Mouse (Mus musculus) NIH3T3 (cell line): ENCODE data around the gene Carmil1.
A peak's percentile ranks its signal among the peaks of the same experiment; 100 is the strongest.

Experiments used
- DNase-seq: peaks from one replicate; pipeline ENCODE4 v3.0.0-alpha.2; 2012; ENCODE audit warnings: low read depth

Carmil1 gene

GRCm38 (mm10) chr13:24040221-24040620 is 240.4 kb downstream of the Carmil1 start:
- DNase-seq = no peak

GRCm38 (mm10) chr13:24037502-24037901 is 243.1 kb downstream of the Carmil1 start:
- DNase-seq = no peak

DNA sequence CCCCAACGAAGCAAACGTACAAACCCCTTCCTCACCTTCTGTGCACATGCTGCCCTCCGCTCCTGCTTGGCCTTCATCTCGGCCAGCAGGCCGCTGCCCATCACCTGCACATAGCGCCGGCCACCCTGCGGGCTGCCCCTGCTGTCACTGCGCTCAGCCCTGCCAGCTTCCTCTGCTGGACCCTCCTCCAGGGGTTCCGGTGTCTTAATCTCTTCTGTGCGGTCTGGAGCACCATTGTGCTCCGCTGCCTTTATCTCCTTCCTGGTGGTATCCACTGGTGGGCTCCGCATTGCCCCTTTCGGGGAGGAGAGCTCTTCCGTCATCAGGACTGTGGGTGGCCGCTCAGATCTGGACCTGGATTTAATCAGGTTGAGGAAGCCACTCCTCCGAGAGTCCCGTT is 244.4 kb downstream of the Carmil1 start:
- no peak for DNase-seq

- DNase-seq = peak; percentile 59
Observed at GRCm38 (mm10) chr13:24027191-24028170, 253.1 kb downstream of the Carmil1 start.

DNA sequence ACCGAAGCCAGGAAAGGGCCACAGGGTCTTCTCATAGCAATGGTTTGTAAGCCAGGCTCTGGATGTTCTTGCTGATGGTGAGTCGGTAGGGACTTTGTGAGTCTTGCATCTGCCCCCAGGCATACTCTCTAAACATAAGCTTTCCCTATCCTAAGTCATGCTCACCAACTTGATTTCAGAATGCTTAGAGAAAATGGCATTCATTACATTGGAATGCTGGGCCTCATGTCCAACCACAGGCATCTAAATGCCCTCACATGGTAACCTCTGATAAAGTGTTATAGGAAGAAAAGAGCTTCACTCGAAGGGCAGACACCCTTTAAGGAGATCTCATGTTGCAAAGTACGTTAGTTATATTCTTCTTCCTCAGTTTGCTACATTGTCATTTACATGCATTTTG is 262.1 kb downstream of the Carmil1 start:
- DNase-seq = peak; percentile 68

GRCm38 (mm10) chr13:24005528-24005927 is 275.1 kb downstream of the Carmil1 start:
- DNase-seq = no peak

- no peak for DNase-seq
Observed at GRCm38 (mm10) chr13:24001797-24002196, 278.8 kb downstream of the Carmil1 start.

DNA sequence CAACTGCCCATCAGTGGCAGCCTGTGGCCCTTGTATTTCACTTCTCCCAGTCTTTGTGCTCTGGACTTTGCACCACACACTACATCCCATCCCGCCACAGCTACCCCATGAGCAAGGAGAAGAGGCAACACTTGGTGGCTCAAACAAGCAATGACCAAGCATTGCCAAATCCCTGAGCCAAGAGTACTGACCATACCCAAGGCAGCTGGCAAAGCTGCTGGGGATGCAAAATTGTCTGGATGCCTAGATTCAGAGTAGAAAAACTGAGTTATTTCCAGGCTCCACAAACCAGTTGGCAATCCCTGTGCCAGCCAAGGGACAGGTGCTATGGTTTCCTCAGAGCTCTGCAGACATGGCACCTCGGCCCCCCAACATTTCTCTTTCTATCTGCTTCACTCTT is 279.5 kb downstream of the Carmil1 start:
- no peak for DNase-seq

DNA sequence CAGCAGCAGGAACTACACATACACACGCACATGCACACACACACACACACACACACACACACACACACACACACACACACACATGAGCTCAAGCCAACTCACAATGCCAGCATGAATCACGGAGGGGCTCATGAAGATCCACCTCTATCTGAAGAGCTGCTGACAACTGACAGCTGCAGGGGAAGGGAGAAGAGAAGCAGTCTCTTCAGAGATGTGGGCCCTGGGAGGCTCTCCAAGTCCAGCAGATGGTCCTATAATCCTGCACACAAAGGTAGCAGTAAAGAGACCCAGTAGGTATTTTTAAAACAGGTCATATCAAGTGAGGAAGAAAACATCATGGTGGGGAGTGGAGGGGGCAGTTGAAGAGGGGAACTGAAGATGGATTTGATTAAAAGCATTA is 281.8 kb downstream of the Carmil1 start:
- no peak for DNase-seq

DNA sequence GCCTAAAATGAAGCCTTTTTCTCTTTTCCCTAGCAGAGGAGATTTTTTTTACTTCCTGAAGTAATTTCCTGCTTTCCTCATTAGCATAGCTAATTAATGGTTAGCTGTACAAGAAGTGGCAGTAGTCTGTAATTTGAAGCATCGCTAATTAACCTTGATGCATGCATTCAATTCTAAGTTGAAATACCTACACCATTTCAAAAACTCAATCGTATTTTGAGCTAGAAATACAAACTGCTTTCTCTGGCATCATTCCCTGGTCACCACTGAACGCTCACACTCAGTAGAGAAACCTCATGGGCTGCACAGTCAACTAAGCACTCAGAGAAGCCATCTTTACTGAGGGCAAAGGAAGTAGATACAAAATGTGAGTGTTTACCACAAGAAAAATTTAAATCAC is 285.8 kb downstream of the Carmil1 start:
- no peak for DNase-seq

DNA sequence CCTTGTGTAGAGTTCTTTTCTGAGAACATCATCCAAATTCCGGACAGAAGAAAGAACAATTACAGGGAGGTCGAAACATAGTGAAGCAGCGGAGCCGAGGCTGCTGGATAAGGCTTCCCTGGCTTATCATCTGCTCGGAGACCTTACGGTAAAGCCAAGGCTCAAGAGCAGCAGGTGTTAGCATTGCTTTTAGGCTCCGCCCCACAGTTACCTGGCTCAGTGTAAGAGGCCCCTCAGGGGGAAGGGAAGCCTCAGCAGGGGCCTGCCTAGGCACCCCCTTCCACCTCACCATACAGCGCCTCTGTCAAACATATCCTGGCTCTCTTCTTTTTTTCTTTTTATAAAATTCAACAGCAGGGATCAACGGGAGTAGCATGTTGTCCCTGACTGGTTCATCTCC is 286.6 kb downstream of the Carmil1 start:
- DNase-seq = no peak

GRCm38 (mm10) chr13:23990928-23991327 is 289.7 kb downstream of the Carmil1 start, which contains the start of gene Scgn:
Scgn (minus strand) TSS chr13:23991214.
- peak; percentile 83 for DNase-seq

GRCm38 (mm10) chr13:23990451-23990850 is 290.1 kb downstream of the Carmil1 start:
- DNase-seq = no peak

- no peak for DNase-seq
Observed at GRCm38 (mm10) chr13:23985130-23985529, 295.5 kb downstream of the Carmil1 start.

DNA sequence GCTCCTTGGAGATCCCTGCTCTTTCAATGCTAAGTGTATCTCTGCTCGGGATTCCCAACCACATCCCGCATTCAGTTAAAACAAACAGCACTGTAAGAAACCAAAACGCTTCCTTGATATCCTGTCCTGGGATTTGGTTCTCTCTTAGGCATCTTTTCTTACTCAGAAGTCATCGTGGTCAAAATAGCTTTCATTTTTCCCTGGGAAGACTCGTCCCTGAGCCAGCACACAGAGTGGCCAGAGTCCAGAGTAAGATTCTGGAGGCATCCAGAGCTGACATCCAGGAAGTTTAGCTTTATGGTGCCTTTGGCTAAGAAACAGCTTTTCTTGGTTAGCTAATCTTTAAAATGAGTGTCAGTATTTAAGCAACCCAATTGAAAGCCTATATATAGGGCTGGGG is 308.3 kb downstream of the Carmil1 start:
- DNase-seq = peak; percentile 3

- no peak for DNase-seq
Observed at GRCm38 (mm10) chr13:23971870-23972269, 308.7 kb downstream of the Carmil1 start.

- no peak for DNase-seq
Observed at GRCm38 (mm10) chr13:23964909-23965308, 315.7 kb downstream of the Carmil1 start.
